11 mouse cellular contexts compared by ENCODE assay signal in genomic region chr7:142091848-142092247, GRCm38 (mm10). TPM values are rescaled to one million over a fixed set of nuclear protein-coding genes. Genes with fewer than 3 reads are reported as not detected.
DNase-seq lines count a peak whose midpoint lies in the region; ATAC-seq and TF ChIP-seq lines count a peak whose summit lies in the region.
"Had no signal": no experiment of that assay in that cellular context is flagged by ENCODE, and none has a peak within 500 bp of the region (broad histone marks: within the 10 kb centered on the region; RNA-seq: fewer than 3 reads in every experiment).

No protein-coding gene starts in this region.

- peak overlapping the region; percentile 92 for H3K4me2 ChIP-seq in hindbrain, embryonic 15.5 days
- H3K4me2 ChIP-seq in midbrain, postnatal 0 days (ENCODE audit: low read depth, low read length, poor library complexity, severe bottlenecking): peak overlapping the region; percentile 98

- peaks cover 74% of the 10 kb centered on the region for H3K4me1 ChIP-seq in hindbrain, embryonic 15.5 days (replicated peaks)
- H3K4me1 ChIP-seq in midbrain, postnatal 0 days (ENCODE audit: insufficient read depth, low read length): peaks cover 51% of the 10 kb centered on the region

- peak; percentile 23 for ATAC-seq in hindbrain, embryonic 15.5 days (ENCODE audit: low FRiP score, low read depth)
- ATAC-seq in midbrain, postnatal 0 days (ENCODE audit: low FRiP score): no peak

- H3K4me3 ChIP-seq in gastrocnemius, adult 2 months: peak overlapping the region; percentile 96
- H3K4me3 ChIP-seq in hindbrain, embryonic 15.5 days: peak overlapping the region; percentile 82
- H3K4me3 ChIP-seq in midbrain, postnatal 0 days (ENCODE audit: low read depth, low read length): peak overlapping the region; percentile 85

- no peaks in the 10 kb centered on the region for H3K9me3 ChIP-seq in hindbrain, embryonic 15.5 days
- H3K9me3 ChIP-seq in midbrain, postnatal 0 days (ENCODE audit: low read length): no peaks in the 10 kb centered on the region

- TF ChIP-seq POLR2A in brain, embryonic 14.5 days (IDR thresholded peaks at IDR 0.05; ENCODE audit: borderline replicate concordance, extremely low read depth, insufficient read depth, insufficient read length, poor library complexity, severe bottlenecking): no peak

- H3K27ac ChIP-seq in gastrocnemius, adult 2 months: peak overlapping the region; percentile 97; the same call in 1 of the 2 replicates
- H3K27ac ChIP-seq in hindbrain, embryonic 15.5 days (replicated peaks): peak overlapping the region; percentile 95
- H3K27ac ChIP-seq in midbrain, postnatal 0 days (ENCODE audit: low read depth, low read length): peak overlapping the region; percentile 62
- H3K27ac ChIP-seq: liver, embryonic 14.5 days had no signal

- peak overlapping the region; percentile 97 for H3K9ac ChIP-seq in hindbrain, embryonic 15.5 days
- H3K9ac ChIP-seq in midbrain, postnatal 0 days (replicated peaks; ENCODE audit: low read length, poor library complexity, severe bottlenecking): peak overlapping the region; percentile 93

- intact Hi-C loops in gastrocnemius, adult 2 months (cut with DNase I): loop anchor here (10.0 kb wide), 2 partner anchors 187 to 193 kb away; no protein-coding TSS in a partner anchor

- H3K36me3 ChIP-seq in hindbrain, embryonic 15.5 days: peaks cover 18% of the 10 kb centered on the region
- peaks cover 22% of the 10 kb centered on the region for H3K36me3 ChIP-seq in midbrain, postnatal 0 days (ENCODE audit: insufficient read depth, low read length)

- 0% methylated on average over 4 of the region's 4 CpGs for WGBS in hindbrain, embryonic 15.5 days
- WGBS in midbrain, postnatal 0 days: 5% methylated on average over 4 of the region's 4 CpGs

- H3K27me3 ChIP-seq in hindbrain, embryonic 15.5 days: no peaks in the 10 kb centered on the region
- no peaks in the 10 kb centered on the region for H3K27me3 ChIP-seq in midbrain, postnatal 0 days (ENCODE audit: insufficient read depth, low read length)

- DNase-seq in gastrocnemius, adult 2 months: peak; percentile 18
- no peak for DNase-seq in gastrocnemius, postnatal 10 days
- peak; percentile 96 for DNase-seq in brain, embryonic 14.5 days (ENCODE audit: low read depth)
- peak; percentile 93 for DNase-seq in midbrain, postnatal 0 days (ENCODE audit: low spot score)
- no peak for DNase-seq in ovary, postnatal 14 days (ENCODE audit: low spot score)
- no peak for DNase-seq in frontal cortex, postnatal 36 days (ENCODE audit: low spot score in 2 of 2)
- no peak for DNase-seq in lung, postnatal 36 days
- DNase-seq: adrenal gland, postnatal 36 days; kidney, adult 9 months had no signal

- TF ChIP-seq CTCF in gastrocnemius, adult 2 months (IDR thresholded peaks at IDR 0.05): no peak
- no peak for TF ChIP-seq CTCF in brain, embryonic 14.5 days (IDR thresholded peaks at IDR 0.05; ENCODE audit: borderline replicate concordance, extremely low read depth, insufficient read depth, insufficient read length)
- no peak for TF ChIP-seq CTCF in midbrain, postnatal 0 days (IDR thresholded peaks at IDR 0.05)

RNA-seq across cellular contexts. Expression of gene Dusp8, which starts 3.8 kb away (rescaled TPM):
- 10 to 100 TPM; 20.5 to 44.4 TPM for total RNA-seq in gastrocnemius, adult 2 months (2021)
- 10 to 100 TPM; 16.8 to 17.3 TPM for total RNA-seq in gastrocnemius, postnatal 10 days (2021)
- 93.1 and 145 TPM in 2 replicates for polyA plus RNA-seq in brain, embryonic 14.5 days (2012; rRNA removed)
- 117 and 134 TPM in 2 replicates for polyA plus RNA-seq in hindbrain, embryonic 15.5 days (2015; fragmentation: Nextera tagmentation; extraction: Ambion mirVana)
- 144 and 175 TPM in 2 replicates for total RNA-seq in midbrain, postnatal 0 days (2014; rRNA removed)
- 94.2 and 99.9 TPM in 2 replicates for polyA plus RNA-seq in midbrain, postnatal 0 days (2015; fragmentation: Nextera tagmentation; extraction: Ambion mirVana)

RNA-seq across cellular contexts. Expression of gene Gm45618, which starts 28.7 kb away (rescaled TPM):
- not detected for total RNA-seq in gastrocnemius, adult 2 months (2021)
- not detected for total RNA-seq in gastrocnemius, postnatal 10 days (2021)
- not detected in 2 replicates for polyA plus RNA-seq in brain, embryonic 14.5 days (2012; rRNA removed)
- polyA plus RNA-seq in hindbrain, embryonic 15.5 days (2015; fragmentation: Nextera tagmentation; extraction: Ambion mirVana): 0.43 TPM in 1 of 2 replicates, not detected in the other
- total RNA-seq in midbrain, postnatal 0 days (2014; rRNA removed): not detected in 2 replicates
- polyA plus RNA-seq in midbrain, postnatal 0 days (2015; fragmentation: Nextera tagmentation; extraction: Ambion mirVana): not detected in 2 replicates
- total RNA-seq: adrenal gland, postnatal 36 days had no signal
- polyA plus RNA-seq: liver, embryonic 14.5 days had no signal

RNA-seq across cellular contexts. Expression of gene Mob2, which starts 31.0 kb away (rescaled TPM):
- total RNA-seq in gastrocnemius, adult 2 months (2021): 10 to 100 TPM; 52.2 to 53.1 TPM
- 10 to 100 TPM; 30.1 to 36.7 TPM for total RNA-seq in gastrocnemius, postnatal 10 days (2021)
- 39.4 and 46.5 TPM in 2 replicates for polyA plus RNA-seq in brain, embryonic 14.5 days (2012; rRNA removed)
- 50.8 and 53.4 TPM in 2 replicates for polyA plus RNA-seq in hindbrain, embryonic 15.5 days (2015; fragmentation: Nextera tagmentation; extraction: Ambion mirVana)
- 27.4 and 31.6 TPM in 2 replicates for total RNA-seq in midbrain, postnatal 0 days (2014; rRNA removed)
- polyA plus RNA-seq in midbrain, postnatal 0 days (2015; fragmentation: Nextera tagmentation; extraction: Ambion mirVana): 38.0 and 41.3 TPM in 2 replicates

RNA-seq across cellular contexts. Expression of gene Gm39115, which starts 44.0 kb away (rescaled TPM):
- total RNA-seq in gastrocnemius, adult 2 months (2021): not detected
- total RNA-seq in gastrocnemius, postnatal 10 days (2021): not detected
- not detected in 2 replicates for polyA plus RNA-seq in brain, embryonic 14.5 days (2012; rRNA removed)
- not detected in 2 replicates for polyA plus RNA-seq in hindbrain, embryonic 15.5 days (2015; fragmentation: Nextera tagmentation; extraction: Ambion mirVana)
- total RNA-seq in midbrain, postnatal 0 days (2014; rRNA removed): not detected in 2 replicates
- not detected in 2 replicates for polyA plus RNA-seq in midbrain, postnatal 0 days (2015; fragmentation: Nextera tagmentation; extraction: Ambion mirVana)
- total RNA-seq: adrenal gland, postnatal 36 days had no signal
- polyA plus RNA-seq: liver, embryonic 14.5 days had no signal

RNA-seq across cellular contexts. Expression of gene Gm45337, which starts 52.6 kb away (rescaled TPM):
- total RNA-seq in gastrocnemius, adult 2 months (2021): not detected
- total RNA-seq in gastrocnemius, postnatal 10 days (2021): not detected
- polyA plus RNA-seq in brain, embryonic 14.5 days (2012; rRNA removed): 0.06 TPM in 1 of 2 replicates, not detected in the other
- polyA plus RNA-seq in hindbrain, embryonic 15.5 days (2015; fragmentation: Nextera tagmentation; extraction: Ambion mirVana): not detected in 2 replicates
- not detected in 2 replicates for total RNA-seq in midbrain, postnatal 0 days (2014; rRNA removed)
- not detected in 2 replicates for polyA plus RNA-seq in midbrain, postnatal 0 days (2015; fragmentation: Nextera tagmentation; extraction: Ambion mirVana)
- total RNA-seq: adrenal gland, postnatal 36 days had no signal
- polyA plus RNA-seq: liver, embryonic 14.5 days had no signal

Comparison
In these comparisons a context has a peak if more than half of its experiments do, and no peak if none do; other contexts are left out.
1. DNase-seq: peak in gastrocnemius, adult 2 months (single experiment), brain, embryonic 14.5 days (single experiment) and midbrain, postnatal 0 days (single experiment); none in gastrocnemius, postnatal 10 days (single experiment), ovary, postnatal 14 days (single experiment), frontal cortex, postnatal 36 days (0 of 2) and lung, postnatal 36 days (single experiment).
2. Peak in every context shown above with its lines, with median percentiles within 50 percentile points of each other: H3K27ac ChIP-seq and H3K4me3 ChIP-seq.